Mouse (Mus musculus): ENCODE measurements around the gene Ccr3.
"Not testable (repeated sequence)": the region's sequence is repeated elsewhere in the genome, so short reads cannot be mapped to it uniquely, and the experiment has no call there.

Gene Ccr3

DNA sequence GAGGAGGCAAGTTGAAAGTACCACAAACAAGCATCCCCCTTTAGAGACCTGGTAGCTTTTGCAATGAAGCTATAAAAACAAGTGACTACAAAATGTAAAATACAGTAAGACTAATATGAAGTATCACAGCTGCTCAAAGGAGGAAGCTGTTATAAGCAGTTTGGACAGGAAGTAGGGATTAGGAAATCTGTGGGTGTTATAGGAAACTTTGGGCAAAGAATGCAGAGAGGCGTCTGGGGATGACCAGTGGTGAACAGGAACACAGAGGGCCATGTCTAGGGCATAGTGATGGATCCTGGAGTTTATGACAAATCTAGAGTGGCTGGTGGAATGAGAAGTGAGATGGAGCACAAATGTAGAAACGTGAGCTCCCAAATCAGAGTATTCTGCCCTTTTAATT lies 31.8 kb downstream of the Ccr3 start:
- no peak for DNase-seq (ENCODE audit: low spot score in 2 of 2)

DNA sequence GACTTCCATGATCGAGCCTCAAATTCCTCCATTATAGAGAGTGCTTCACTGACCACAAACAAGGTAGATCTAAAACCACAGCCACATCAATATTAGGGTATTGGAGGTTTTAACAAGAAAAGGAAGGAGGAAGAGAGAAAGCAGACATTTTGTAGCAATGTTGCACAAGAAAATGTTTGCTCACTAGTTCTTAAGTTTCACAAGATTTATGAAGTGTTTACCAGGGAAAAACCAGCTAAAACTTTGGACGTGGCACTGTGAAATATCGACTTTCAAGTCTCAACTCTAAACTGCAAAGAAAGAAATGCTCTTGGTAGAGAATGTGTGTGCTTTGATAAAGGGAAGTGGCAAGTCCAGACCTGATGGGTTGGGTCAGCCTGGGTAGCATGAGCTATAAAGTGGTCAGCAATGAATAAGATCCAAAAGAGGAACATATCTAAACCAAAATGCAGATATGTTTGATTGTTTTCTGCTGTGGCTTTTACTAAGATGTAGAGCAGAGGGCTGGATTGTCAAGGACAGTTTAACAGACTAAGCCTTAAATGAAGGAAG lies 34.5 kb downstream of the Ccr3 start:
- DNase-seq (ENCODE audit: low spot score in 2 of 2): no peak

DNA sequence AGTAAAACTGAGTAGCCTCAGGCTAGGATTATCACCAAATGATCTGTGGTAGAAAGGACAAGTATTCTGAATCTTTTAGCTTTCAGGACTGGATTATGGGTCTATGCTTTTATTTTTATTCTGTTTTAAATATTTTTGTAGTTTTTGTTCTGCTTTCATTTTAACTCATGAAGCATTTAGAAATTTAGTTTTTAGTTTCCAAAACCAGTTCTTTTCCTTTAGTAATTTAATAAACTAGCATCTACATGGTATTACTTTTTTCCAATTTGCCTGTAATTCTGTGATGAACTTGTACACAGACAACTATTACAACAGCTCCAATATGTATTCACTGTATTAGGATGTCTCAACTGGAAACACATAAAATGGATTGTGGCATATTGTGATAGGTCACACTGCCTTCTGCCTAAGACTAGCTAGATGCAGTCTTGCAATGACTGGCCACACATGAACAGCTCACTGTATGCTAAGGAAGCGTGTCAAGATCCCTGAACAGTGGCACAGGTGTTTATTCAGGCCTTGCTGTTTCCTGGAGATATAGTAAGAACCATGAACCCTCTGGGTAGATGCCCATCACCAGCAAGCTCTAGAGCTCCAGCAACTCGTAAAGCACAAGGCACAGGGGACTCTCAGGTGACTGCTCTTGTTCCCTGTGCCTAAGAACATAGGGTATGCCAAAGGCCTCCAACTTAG lies 38.0 kb downstream of the Ccr3 start:
- no peak for DNase-seq (ENCODE audit: low spot score in 2 of 2)

DNA sequence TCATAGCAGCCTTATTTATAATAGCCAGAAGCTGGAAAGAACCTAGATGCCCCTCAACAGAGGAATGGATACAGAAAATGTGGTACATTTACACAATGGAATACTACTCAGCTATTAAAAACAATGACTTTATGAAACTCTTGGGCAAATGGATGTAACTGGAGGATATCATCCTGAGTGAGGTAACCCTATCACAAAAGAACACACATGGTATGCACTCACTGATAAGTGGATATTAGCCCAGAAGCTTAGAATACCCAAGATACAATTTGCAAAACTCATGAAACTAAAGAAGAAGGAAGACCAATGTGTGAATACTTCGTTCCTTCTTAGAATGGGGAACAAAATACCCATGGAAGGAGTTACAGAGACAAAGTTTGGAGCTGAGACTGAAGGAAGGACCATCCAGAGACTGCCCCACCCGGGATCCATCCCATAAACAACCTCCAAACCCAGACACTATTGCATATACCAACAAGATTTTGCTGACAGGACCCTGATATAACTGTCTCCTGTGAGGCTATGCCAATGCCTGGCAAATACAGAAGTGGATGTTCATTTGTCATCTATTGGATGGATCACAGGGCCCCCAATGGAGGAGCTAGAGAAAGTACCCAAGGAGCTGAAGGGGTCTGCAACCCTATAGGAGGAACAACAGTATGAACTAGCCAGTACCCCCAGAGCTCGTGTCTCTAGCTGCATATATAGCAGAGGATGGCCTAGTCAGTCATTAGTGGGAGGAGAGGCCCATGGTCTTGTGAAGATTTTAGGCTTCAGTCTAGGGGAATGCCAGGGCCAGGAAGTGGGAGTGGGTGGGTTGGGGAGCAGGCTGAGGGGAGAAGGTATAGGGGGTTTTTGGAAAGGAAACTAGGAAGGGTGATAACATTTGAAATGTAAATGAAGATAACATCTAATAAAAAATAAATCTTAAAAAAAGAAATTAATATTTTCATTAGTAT lies 40.0 kb downstream of the Ccr3 start:
- not testable (repeated sequence) for DNase-seq (ENCODE audit: low spot score in 2 of 2)

DNA sequence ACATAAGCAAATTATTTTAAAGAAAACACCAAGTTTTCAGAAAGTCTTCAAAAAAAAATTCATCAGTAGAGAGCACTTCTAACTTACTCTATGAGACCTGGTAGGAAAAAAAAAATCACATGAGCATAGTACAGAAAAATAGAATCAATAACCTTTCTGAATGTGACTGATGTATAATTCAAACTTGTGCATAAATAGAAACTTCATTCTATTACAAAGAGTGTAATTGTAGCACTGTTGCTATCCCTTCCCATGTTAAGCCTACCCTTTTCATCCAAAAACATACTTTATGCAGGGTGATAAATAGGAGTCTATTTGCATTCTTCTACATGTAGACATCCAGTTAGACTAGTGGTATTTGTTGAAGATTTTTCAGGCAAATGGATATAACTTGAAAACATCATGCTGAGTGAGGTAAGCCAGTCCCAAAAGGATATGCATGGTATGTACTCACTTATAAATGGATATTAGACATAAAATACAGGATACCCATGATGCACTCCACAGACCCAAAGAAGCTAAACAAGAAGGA lies 44.9 kb downstream of the Ccr3 start:
- DNase-seq (ENCODE audit: low spot score in 2 of 2): no peak

DNA sequence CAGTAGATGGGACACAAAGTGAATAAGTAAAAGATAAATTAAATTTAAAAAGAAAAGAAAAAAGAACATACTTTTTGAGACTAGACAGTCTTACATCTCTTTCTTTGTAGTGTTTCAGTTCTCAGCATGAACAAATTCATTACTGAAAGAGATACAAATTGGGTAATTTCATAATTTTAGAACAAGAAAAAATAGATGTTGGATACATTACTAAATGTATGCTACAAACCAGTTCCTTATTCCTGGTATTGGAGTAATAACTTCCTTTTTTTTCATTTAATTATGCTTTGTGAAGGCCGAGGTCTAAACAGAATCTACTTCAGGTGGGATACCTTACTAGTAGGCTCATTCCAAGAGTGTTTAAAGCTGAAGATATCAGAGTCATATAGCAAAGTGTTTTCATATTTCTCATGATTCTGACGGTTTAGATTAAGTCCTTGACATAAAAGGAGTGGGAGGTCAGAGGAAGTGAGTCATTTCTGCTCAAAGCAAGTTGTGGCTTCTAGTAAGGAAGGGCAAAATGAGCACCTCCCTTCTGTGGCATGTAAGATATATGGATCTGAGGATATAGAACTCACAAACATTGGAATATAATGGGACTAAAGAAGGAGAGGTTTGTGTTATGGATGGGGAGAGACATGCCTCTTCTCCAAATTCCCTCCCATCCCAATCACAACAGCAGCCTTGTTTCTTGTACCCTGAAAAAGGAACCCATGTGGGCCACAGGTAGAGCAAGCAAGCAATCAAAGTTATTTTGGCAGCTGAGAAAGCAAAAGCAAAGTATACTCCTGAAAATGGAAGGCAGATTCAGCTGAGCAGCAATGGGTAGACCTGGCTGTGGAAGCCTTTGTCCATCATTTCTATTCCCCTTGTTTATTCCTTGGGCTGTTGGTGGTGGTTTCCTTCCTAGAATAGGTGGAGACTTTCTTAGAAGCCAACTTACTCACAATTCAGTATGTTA lies 46.6 kb downstream of the Ccr3 start:
- no peak for DNase-seq (ENCODE audit: low spot score in 2 of 2)

DNA sequence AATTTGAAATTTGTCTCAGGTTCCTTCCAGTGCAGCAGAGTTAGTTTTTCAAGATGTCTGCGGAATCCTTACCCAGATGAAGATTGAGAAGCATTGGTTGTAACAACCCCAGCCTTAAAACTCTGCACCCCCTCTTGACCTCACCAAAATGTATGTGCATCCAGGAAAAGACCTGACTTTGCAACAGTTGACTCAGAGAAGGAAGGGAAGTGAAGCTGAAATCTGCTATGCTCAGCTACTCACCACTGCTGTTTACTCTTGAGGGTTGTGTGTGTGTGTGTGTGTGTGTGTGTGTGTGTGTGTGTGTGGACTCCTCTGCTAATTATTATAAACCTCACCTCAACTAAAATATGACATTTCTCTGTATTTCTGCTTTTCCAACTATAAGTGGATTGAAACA lies 49.7 kb downstream of the Ccr3 start:
- DNase-seq (ENCODE audit: low spot score in 2 of 2): no peak

DNA sequence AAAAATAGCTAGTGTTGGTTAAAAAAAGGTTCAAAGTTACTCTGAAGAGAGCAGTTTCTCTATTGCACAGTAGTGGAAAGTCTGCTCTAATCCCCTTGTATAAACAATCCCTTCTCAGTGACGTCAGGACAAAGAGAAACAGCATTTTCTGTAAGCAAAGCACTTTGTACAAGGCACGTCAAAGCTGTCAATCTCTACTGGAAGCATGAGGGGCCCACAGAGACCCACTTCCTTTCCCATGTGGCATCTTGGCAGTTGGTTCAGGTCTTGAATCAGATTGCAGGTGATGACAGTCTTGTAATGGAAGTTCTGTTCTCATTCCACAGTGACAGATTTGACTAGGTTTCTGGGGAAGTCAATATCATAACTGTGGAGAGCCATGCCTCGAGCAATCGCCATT lies 58.0 kb downstream of the Ccr3 start:
- DNase-seq (ENCODE audit: low spot score in 2 of 2): no peak

DNA sequence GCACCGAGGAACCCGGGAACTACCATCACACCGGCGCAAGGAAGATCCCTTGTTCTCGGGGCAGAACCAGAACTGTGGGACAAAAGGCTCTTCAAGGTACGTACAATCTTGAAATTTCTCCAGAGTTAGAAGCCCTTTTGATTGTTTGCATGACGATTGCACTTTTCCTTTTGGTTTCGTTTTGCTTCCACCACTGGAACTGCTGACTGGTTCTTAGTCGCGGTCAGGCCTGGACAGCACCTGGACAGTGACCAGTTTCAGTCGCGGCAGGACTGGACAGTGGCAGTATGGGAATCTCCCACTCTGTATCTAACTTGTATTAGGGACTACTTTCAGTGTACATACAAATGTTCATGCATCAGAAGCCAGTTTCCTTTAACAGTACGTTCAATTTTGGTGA lies 58.7 kb downstream of the Ccr3 start:
- DNase-seq (ENCODE audit: low spot score in 2 of 2): not testable (repeated sequence)

All from frontal cortex, postnatal 10 days (tissue).